Mouse (Mus musculus) spleen, adult 2 months (tissue): ENCODE data around the gene Dnaic1. TPM values are rescaled to one million over a fixed set of nuclear protein-coding genes. Genes with fewer than 3 reads are reported as not detected.
A peak's percentile ranks its signal among the peaks of the same experiment; 100 is the strongest.

ENCODE experiments used
- DNase-seq, 2 experiments: peaks; one replicate each; pipeline versions ENCODE4 v3.0.0 to v3.0.0-alpha.2; 2012 to 2021; ENCODE audit warnings: low spot score in 2 of 2, low read depth in 1 of 2
- H3K27ac ChIP-seq: fragments of 200-500 bp; 2 replicates; pipeline ENCODE4 v1.5.1; 2012; ENCODE audit warnings: low read length, inconsistent platforms; ENCODE audit not compliant: insufficient read depth
- H3K27me3 ChIP-seq: fragments of 200-500 bp; 2 replicates; pipeline ENCODE4 v1.6.1; 2012; ENCODE audit warnings: mild to moderate bottlenecking, moderate library complexity, low read length, inconsistent platforms; ENCODE audit not compliant: control insufficient read depth, insufficient read depth
- H3K36me3 ChIP-seq: fragments of 200-500 bp; 2 replicates; pipeline ENCODE4 v1.6.1; 2012; ENCODE audit warnings: mild to moderate bottlenecking, low read length, inconsistent platforms; ENCODE audit not compliant: control insufficient read depth, insufficient read depth
- H3K4me1 ChIP-seq: fragments of 200-500 bp; 2 replicates; pipeline ENCODE4 v1.6.1; 2011; ENCODE audit warnings: inconsistent platforms; ENCODE audit not compliant: control insufficient read depth, insufficient read depth, insufficient read length
- H3K4me3 ChIP-seq: fragments of 200-500 bp; 2 replicates; pipeline ENCODE4 v1.5.1; 2011; ENCODE audit warnings: mild to moderate bottlenecking, inconsistent platforms; ENCODE audit not compliant: insufficient read depth, insufficient read length; ENCODE audit errors: extremely low read depth
- CTCF ChIP-seq: fragments of 200-500 bp; IDR thresholded peaks from 2 replicates; pipeline ENCODE4 v1.5.1; 2011; ENCODE audit warnings: mild to moderate bottlenecking, inconsistent platforms; ENCODE audit not compliant: insufficient read depth, insufficient read length, insufficient replicate concordance; ENCODE audit errors: extremely low read depth
- POLR2A ChIP-seq: fragments of 200-500 bp; IDR thresholded peaks from 2 replicates; pipeline ENCODE4 v1.6.1; 2011; ENCODE audit warnings: low read depth, low read length, inconsistent platforms
- WGBS: fragments of 180-500 bp; shearing (Covaris S2); methylation state at CpG from one replicate; pipeline ENCODE4 v1.1.7; 2018; 5-methylcytosine and 5-hydroxymethylcytosine counted together
- polyA plus RNA-seq: library from polyadenylated mRNA; depleted of rRNA; stranded (reverse); fragments of >200 nt; gene quantifications from 2 replicates; pipeline ENCODE4 v1.2.3, GENCODE M21; 2012

The Dnaic1 gene
- polyA plus RNA-seq, 1 experiment, result 0.95 TPM

DNA sequence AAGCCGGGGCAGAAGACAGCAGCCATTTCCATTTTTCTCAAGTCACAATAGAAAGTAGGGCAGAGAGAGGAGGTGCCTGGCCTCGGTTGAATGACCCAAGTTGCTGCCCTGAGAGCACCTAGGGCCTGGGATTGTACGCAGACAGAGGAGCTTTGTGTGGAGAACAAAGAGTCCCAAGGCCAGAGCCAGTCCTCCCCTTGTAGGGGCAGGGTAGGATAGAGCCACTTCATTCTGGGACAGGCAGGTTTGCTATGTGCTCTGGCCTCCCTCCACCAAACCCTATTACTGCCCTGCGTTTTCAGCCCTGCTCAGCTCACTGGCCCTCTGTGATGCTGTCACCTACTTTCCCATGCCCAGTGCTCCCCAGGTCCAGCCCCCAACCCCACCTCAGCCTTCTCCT lies 78.6 kb downstream of the Dnaic1 start:
- DNase-seq, result no peak
- TF ChIP-seq CTCF (no peak), POLR2A (no peak)
- H3K27me3 ChIP-seq, result no peaks in the 10 kb centered on the region

DNA sequence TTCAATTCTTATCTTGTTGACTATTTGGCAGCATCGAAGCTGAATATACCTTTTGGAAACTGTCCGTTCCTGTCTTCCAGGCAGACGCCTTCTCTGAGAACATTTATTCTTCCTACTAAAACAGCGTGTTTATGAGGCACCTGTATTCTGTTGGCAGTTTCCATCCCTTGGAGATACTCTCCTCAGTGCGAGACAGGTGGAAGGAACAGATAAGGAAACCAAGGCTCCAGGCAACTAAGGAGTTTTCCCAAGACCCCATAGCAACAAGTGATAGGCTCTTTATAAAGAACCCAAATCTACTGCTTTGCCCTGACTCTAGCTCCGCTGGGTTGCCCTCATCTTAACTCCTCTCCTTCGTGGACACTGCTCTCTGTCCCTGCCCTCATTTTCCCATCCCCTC lies 79.1 kb downstream of the Dnaic1 start:
- no peak overlapping the region for H3K27ac ChIP-seq
- 79% methylated on average over 7 of the region's 7 CpGs for WGBS
- no peaks in the 10 kb centered on the region for H3K4me1 ChIP-seq
- no peaks in the 10 kb centered on the region for H3K36me3 ChIP-seq
- DNase-seq, result no peak
- no peak overlapping the region for H3K4me3 ChIP-seq
- TF ChIP-seq POLR2A (no peak), CTCF (no peak)
- no peaks in the 10 kb centered on the region for H3K27me3 ChIP-seq

More for the DNA sequence above, 78.6 kb downstream of the Dnaic1 start:
- no peak overlapping the region for H3K4me3 ChIP-seq
- WGBS, result 78% methylated on average over 4 of the region's 4 CpGs
- H3K4me1 ChIP-seq, result no peaks in the 10 kb centered on the region
- no peak overlapping the region for H3K27ac ChIP-seq
- H3K36me3 ChIP-seq, result no peaks in the 10 kb centered on the region

DNA sequence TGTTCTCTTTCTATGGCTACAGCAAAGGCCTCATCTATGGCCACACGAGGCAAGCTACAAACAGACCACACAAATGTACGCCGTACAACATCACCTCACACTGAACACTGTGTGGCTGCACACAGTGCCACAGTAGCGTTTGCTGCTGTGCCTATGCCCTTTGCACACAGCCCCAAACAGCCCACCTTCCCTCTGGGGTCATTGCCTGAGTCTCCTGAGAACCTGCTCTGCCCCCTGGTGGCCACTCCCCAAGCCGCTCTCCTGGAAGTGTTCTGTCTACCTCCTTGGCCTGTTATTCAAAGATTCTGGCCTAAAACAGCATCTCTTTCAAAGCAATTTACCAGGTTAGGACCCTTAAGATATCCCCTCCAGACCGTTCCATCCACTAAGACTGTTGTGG lies 83.7 kb downstream of the Dnaic1 start:
- Histone ChIP-seq H3K27me3 (no peaks in the 10 kb centered on the region), H3K4me1 (no peaks in the 10 kb centered on the region), H3K4me3 (no peak overlapping the region), H3K36me3 (no peaks in the 10 kb centered on the region), H3K27ac (no peak overlapping the region)
- TF ChIP-seq POLR2A (no peak), CTCF (peak; percentile 53; the same call in 1 of the 2 replicates)
- whole genome bisulfite sequencing, result 54% methylated on average over 6 of the region's 6 CpGs
- peak in 1 of 2 experiments; percentile 36 for DNase-seq

DNA sequence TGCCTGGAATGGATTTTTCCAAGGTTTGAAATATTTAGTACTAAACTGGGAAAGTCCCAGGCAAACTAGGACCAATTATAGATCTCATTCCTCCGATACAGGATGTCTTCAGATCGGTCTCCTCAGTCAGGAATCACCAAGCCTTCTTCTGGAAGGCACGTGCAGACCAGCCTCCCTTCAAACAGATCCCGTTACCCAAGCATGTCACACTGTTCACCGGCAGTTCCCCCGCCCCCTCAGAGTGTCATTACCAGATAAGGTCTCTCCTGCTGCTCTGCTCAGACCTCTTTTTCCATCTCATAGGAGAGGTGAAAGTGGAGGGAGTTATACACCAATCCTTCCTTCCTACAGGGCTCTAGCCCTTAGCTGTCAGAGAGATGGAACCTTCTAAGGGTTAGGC lies 84.2 kb downstream of the Dnaic1 start:
- DNase-seq, result no peak
- no peaks in the 10 kb centered on the region for H3K4me1 ChIP-seq

DNA sequence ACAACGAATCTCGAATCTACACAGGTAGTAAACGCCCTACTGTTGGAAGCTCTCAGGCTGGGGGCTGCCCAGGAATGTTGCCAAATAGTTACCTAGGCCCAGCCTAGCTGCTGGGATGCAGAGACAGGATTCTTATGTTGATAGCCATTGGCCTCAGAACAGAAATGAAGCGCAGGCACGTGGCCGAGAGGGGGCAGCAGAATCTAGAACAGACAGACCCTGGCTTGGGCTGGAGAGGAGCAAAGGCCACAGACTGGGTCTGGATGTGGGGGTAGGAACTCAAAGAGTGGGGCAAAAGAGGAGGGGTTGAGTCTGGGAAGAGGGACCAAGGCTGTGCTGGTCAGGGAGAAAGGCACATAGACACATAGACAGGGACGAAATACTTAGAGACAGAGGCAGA lies 84.6 kb downstream of the Dnaic1 start:
- Histone ChIP-seq H3K27me3 (no peaks in the 10 kb centered on the region), H3K27ac (no peak overlapping the region), H3K4me3 (no peak overlapping the region), H3K36me3 (no peaks in the 10 kb centered on the region), H3K4me1 (no peaks in the 10 kb centered on the region)
- no peak for DNase-seq
- WGBS, result 44% methylated on average over 7 of the region's 7 CpGs
- TF ChIP-seq POLR2A (no peak), CTCF (no peak)

More for the DNA sequence above, 84.2 kb downstream of the Dnaic1 start:
- Histone ChIP-seq H3K27me3 (no peaks in the 10 kb centered on the region), H3K4me3 (no peak overlapping the region), H3K36me3 (no peaks in the 10 kb centered on the region), H3K27ac (no peak overlapping the region)
- WGBS, result 75% methylated on average over 6 of the region's 6 CpGs
- no peak for TF ChIP-seq CTCF
- TF ChIP-seq POLR2A, result no peak

DNA sequence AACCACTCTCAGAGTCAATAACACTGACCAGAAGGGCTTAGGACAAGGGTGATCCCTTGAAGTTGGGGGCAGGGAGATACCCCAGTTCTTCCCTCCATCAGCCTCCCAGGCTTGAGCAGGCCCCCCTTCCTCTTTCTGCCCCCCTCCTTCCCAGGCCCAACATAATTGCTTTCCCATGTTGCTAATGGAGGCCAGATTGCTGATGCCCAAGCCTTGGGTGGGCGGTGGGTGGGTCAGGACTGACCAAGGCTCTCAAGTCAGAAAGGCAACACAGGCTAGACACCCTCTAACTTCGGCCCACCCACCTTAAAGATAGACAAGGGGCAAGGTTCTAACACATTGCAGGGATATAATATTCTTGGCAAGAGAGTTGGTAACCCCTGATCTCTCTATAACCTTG lies 86.0 kb downstream of the Dnaic1 start:
- Histone ChIP-seq H3K27ac (no peak overlapping the region), H3K36me3 (no peaks in the 10 kb centered on the region), H3K4me1 (no peaks in the 10 kb centered on the region), H3K27me3 (no peaks in the 10 kb centered on the region), H3K4me3 (no peak overlapping the region)
- no peak for DNase-seq
- TF ChIP-seq CTCF (no peak), POLR2A (no peak)
- WGBS, result 93% methylated on average over 2 of the region's 2 CpGs

DNA sequence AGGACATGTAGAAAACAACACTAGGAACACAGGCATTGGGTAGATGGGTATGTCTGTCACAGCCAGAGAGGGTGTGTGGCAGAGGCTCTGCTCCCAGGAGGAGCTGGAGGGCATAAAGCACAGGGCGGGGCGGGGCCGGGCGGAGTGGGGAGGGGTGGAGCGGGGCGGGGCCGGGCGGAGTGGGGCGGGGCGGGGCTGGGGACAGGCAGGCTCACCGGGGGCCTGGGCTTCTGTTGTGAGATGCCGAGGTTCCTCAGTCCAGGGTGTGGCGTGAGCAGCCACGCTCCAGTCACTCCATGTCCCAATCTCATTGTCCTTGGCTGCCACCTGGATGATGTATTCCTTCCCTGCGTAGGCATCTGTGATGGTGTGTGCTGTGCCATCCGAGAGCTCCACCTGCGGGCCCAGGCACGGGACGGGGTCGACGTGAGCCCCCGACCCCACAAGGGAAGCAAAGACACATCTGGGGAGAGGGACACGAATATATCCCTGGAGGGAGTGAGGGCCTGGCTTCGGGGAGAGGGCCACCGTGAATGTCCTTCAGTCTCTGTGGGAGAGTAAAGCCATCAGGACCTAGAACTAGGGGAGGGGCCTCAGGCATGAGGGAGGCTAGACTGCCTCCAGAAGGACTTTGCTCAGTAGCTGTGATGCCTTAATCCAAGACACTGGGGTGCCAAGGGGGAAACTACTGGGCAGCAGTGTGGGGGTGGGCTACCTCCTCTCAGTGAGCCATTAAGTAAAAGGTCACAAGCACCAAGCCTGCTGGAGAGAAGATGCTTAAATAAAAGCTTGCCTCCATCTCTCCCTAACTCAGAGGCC lies 89.2 kb downstream of the Dnaic1 start:
- WGBS, result 37% methylated on average over 21 of the region's 25 CpGs
- no peak for DNase-seq

More for the DNA sequence above, 89.2 kb downstream of the Dnaic1 start:
- no peaks in the 10 kb centered on the region for H3K4me1 ChIP-seq
- no peaks in the 10 kb centered on the region for H3K36me3 ChIP-seq
- H3K27ac ChIP-seq, result no peak overlapping the region
- TF ChIP-seq CTCF (no peak), POLR2A (no peak)
- no peak overlapping the region for H3K4me3 ChIP-seq
- H3K27me3 ChIP-seq, result no peaks in the 10 kb centered on the region
